Mouse (Mus musculus) spleen, adult 2 months (tissue): ENCODE measurements around the gene Ltbp2.

Experiments used
- CTCF ChIP-seq: fragments of 200-500 bp; IDR thresholded peaks from 2 replicates; pipeline ENCODE4 v1.5.1; 2011; ENCODE audit warnings: mild to moderate bottlenecking, inconsistent platforms; ENCODE audit not compliant: insufficient read depth, insufficient read length, insufficient replicate concordance; ENCODE audit errors: extremely low read depth
- POLR2A ChIP-seq: fragments of 200-500 bp; IDR thresholded peaks from 2 replicates; pipeline ENCODE4 v1.6.1; 2011; ENCODE audit warnings: low read depth, low read length, inconsistent platforms

DNA sequence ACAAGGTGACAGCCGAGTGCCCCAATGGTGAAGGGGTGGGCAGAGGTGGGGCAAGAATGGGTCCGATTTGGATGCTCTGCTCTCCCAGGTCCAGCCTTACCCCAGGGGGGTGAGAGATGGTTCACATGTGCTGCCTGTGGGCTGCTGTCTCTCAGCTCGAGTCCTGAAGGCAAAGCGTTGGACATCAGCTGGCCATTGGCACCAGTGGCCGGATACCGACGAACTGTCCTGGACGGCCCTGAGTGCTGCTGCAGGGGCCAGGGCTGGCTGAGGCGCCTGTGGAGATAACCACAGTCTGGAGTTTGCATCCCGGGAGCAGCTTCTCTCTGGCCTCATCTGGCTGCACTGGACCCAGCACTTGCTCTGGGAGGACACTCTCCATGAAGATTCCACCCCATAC is 44.7 kb downstream of the Ltbp2 start:
- no peak for TF ChIP-seq POLR2A
- no peak for TF ChIP-seq CTCF
